Mouse (Mus musculus) liver, adult 2 months (tissue): ENCODE measurements around the gene Ezh1.

ENCODE experiments used
- CTCF ChIP-seq: fragments of 200-500 bp; IDR thresholded peaks from 2 replicates; pipeline ENCODE4 v1.5.1; 2011; ENCODE audit warnings: low read depth, low read length, control low read depth
- POLR2A ChIP-seq: fragments of 200-500 bp; IDR thresholded peaks from 2 replicates; pipeline ENCODE4 v1.6.1; 2011; ENCODE audit warnings: low read length, control low read depth; ENCODE audit not compliant: insufficient read depth; ENCODE audit errors: extremely low read depth

GRCm38 (mm10) chr11:101164677-101165580 lies 61.3 kb downstream of the Ezh1 start:
- no peak for TF ChIP-seq CTCF
- TF ChIP-seq POLR2A: no peak
